Mouse (Mus musculus) thymus, adult 2 months (tissue): ENCODE measurements around the gene Morn1. TPM values are rescaled to one million over a fixed set of nuclear protein-coding genes. Genes with fewer than 3 reads are reported as not detected.

Experiments used
- DNase-seq: peaks from one replicate; pipeline ENCODE4 v3.0.0; 2021
- H3K27ac ChIP-seq: fragments of 200-500 bp; 2 replicates; pipeline ENCODE4 v1.5.1; 2012; ENCODE audit warnings: low read length, control low read depth; ENCODE audit not compliant: control insufficient read depth, insufficient read depth
- H3K27me3 ChIP-seq: fragments of 200-500 bp; 2 replicates; pipeline ENCODE4 v1.6.1; 2012; ENCODE audit warnings: mild to moderate bottlenecking, low read length, moderate library complexity, mixed read lengths; ENCODE audit not compliant: control insufficient read depth, insufficient read depth
- H3K36me3 ChIP-seq: fragments of 200-500 bp; 2 replicates; pipeline ENCODE4 v1.6.1; 2012; ENCODE audit warnings: mild to moderate bottlenecking, low read length, moderate library complexity; ENCODE audit not compliant: control insufficient read depth, insufficient read depth
- H3K4me1 ChIP-seq: fragments of 200-500 bp; replicated peaks from 2 replicates; pipeline ENCODE4 v1.6.1; 2012; ENCODE audit warnings: low read length; ENCODE audit not compliant: control insufficient read depth, insufficient read depth
- H3K4me3 ChIP-seq: fragments of 200-500 bp; 2 replicates; pipeline ENCODE4 v1.5.1; 2012; ENCODE audit warnings: mild to moderate bottlenecking, low read length, control low read depth, moderate library complexity; ENCODE audit not compliant: control insufficient read depth, insufficient read depth
- CTCF ChIP-seq: fragments of 200-500 bp; IDR thresholded peaks from 2 replicates; pipeline ENCODE4 v1.5.1; 2012; ENCODE audit warnings: mild to moderate bottlenecking, control low read depth, low read length, moderate library complexity, borderline replicate concordance; ENCODE audit not compliant: control insufficient read depth, poor library complexity, insufficient read depth; ENCODE audit errors: extremely low read depth
- POLR2A ChIP-seq: fragments of 200-500 bp; IDR thresholded peaks from 2 replicates; pipeline ENCODE4 v1.6.1; 2012; ENCODE audit warnings: mild to moderate bottlenecking, low read length, control low read depth, moderate library complexity; ENCODE audit not compliant: control insufficient read depth, poor library complexity, insufficient read depth; ENCODE audit errors: extremely low read depth
- WGBS: fragments of 180-500 bp; shearing (Covaris S2); methylation state at CpG from one replicate; pipeline ENCODE4 v1.1.7; 2018; 5-methylcytosine and 5-hydroxymethylcytosine counted together
- polyA plus RNA-seq: library from polyadenylated mRNA; depleted of rRNA; stranded (reverse); fragments of >200 nt; gene quantifications from 2 replicates; pipeline ENCODE4 v1.2.3, GENCODE M21; 2012

The Morn1 gene
- polyA plus RNA-seq, 1 experiment: 3.8 TPM

- no peak overlapping the region for H3K27ac ChIP-seq
- peaks cover 74% of the 10 kb centered on the region for H3K4me1 ChIP-seq
- WGBS: 86% methylated on average over 17 of the region's 17 CpGs
- no peak overlapping the region for H3K4me3 ChIP-seq
- DNase-seq: no peak
- H3K27me3 ChIP-seq: no peaks in the 10 kb centered on the region
- TF ChIP-seq CTCF (no peak), POLR2A (no peak)
- H3K36me3 ChIP-seq: no peaks in the 10 kb centered on the region
Measured at GRCm38 (mm10) chr4:155173822-155174785, 87.7 kb downstream of the Morn1 start.

GRCm38 (mm10) chr4:155176210-155176609 lies 89.8 kb downstream of the Morn1 start:
- DNase-seq: no peak
- TF ChIP-seq POLR2A (no peak), CTCF (no peak)
- H3K27ac ChIP-seq: no peak overlapping the region
- no peaks in the 10 kb centered on the region for H3K36me3 ChIP-seq
- no peak overlapping the region for H3K4me3 ChIP-seq
- no peaks in the 10 kb centered on the region for H3K27me3 ChIP-seq
- H3K4me1 ChIP-seq: peaks cover 68% of the 10 kb centered on the region
- 66% methylated on average over 3 of the region's 3 CpGs for WGBS

- TF ChIP-seq POLR2A (0 out of 2 replicates have a peak, but pooled peaks have one; percentile 24), CTCF (no peak)
- WGBS: under 1% methylated on average over 6 of the region's 6 CpGs
- peak overlapping the region; percentile 9; the same call in 1 of the 2 replicates for H3K4me3 ChIP-seq
- H3K4me1 ChIP-seq: peaks cover 58% of the 10 kb centered on the region
- peak; percentile 74 for DNase-seq
- H3K27me3 ChIP-seq: no peaks in the 10 kb centered on the region
- H3K27ac ChIP-seq: peak overlapping the region; percentile 91
- no peaks in the 10 kb centered on the region for H3K36me3 ChIP-seq
Measured at GRCm38 (mm10) chr4:155178274-155178673, 91.9 kb downstream of the Morn1 start.

GRCm38 (mm10) chr4:155178981-155179512 lies 92.7 kb downstream of the Morn1 start:
- H3K4me3 ChIP-seq: no peak overlapping the region
- no peak for TF ChIP-seq POLR2A
- TF ChIP-seq CTCF: no peak
- 16% methylated on average over 3 of the region's 3 CpGs for WGBS
- peak; percentile 32 for DNase-seq
- H3K27me3 ChIP-seq: no peaks in the 10 kb centered on the region
- peaks cover 50% of the 10 kb centered on the region for H3K4me1 ChIP-seq
- H3K27ac ChIP-seq: peak overlapping the region; percentile 91
- H3K36me3 ChIP-seq: no peaks in the 10 kb centered on the region

GRCm38 (mm10) chr4:155183201-155183600 lies 96.8 kb downstream of the Morn1 start:
- TF ChIP-seq POLR2A (no peak), CTCF (no peak)
- 94% methylated on average over 7 of the region's 7 CpGs for WGBS
- DNase-seq: no peak
- Histone ChIP-seq H3K27me3 (no peaks in the 10 kb centered on the region), H3K4me3 (no peak overlapping the region), H3K36me3 (no peaks in the 10 kb centered on the region), H3K4me1 (peaks cover 35% of the 10 kb centered on the region), H3K27ac (no peak overlapping the region)

- 91% methylated on average over 18 of the region's 18 CpGs for WGBS
- Histone ChIP-seq H3K27me3 (no peaks in the 10 kb centered on the region), H3K4me1 (peaks cover 22% of the 10 kb centered on the region), H3K36me3 (no peaks in the 10 kb centered on the region), H3K27ac (no peak overlapping the region), H3K4me3 (no peak overlapping the region)
- TF ChIP-seq POLR2A (no peak), CTCF (no peak)
- no peak for DNase-seq
Measured at GRCm38 (mm10) chr4:155184248-155185070, 98.1 kb downstream of the Morn1 start.
